Mouse (Mus musculus) heart, postnatal 25 days (tissue): ENCODE measurements around the gene Art4. TPM values are rescaled to one million over a fixed set of nuclear protein-coding genes. Genes with fewer than 3 reads are reported as not detected.

Experiments
- DNase-seq: peaks from one replicate; pipeline ENCODE4 v3.0.0; 2022; ENCODE audit warnings: low spot score
- intact Hi-C: fragments of 180-260 bp; cut with DNase I; formaldehyde crosslinking; loops from one replicate; pipeline ENCODE4 v1.15.1; 2025
- total RNA-seq, 2 experiments: library from RNA; stranded (reverse); gene quantifications; 2 replicates each; pipeline ENCODE4 v1.2.3; 2021

Art4 gene
- total RNA-seq, 2 experiments from 2014 or later, result 16.8 to 17.8 TPM

DNA sequence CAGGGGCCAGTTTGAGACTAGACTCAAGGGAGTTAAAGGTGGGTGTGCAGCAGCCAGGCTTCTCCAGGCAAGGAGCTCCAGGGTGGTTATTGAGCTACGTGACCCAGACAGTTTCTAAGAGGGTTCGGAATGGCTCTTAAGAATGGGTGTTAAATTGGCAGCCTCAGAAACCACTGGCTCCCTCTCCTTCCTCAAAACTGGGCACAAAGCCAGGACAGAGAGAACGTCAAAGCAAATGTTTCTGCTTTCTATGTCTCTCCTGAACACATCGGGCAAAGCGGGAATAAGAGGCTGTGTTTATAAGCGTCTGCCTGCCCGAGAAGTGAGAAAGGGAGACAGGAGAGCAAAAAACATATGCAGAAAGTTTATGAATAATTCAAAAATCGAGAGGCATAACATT lies 17.1 kb upstream of the Art4 start:
- DNase-seq, result no peak
- intact Hi-C loops, result no loop called here

DNA sequence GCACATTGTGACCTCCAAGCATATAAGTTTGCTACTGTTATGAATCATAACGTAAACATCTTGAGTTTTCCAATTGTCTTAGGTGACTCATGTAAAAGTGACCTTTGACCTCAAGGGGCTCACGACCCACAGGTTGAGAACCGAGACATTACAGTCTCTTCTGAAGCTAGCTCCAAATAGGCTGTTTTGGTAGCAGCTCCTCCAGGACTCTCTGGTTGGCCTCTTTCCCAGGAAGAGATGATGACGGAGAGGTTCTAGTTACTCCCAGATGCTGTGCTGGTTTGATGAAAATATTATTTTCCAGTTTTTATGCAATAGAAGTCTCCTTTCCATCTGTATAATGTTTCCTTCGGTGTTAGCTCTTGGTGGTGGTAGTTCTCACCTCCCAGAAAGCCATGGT lies 11.4 kb upstream of the Art4 start:
- no peak for DNase-seq
- intact Hi-C loops, result no loop called here

- intact Hi-C loops, result no loop called here
- DNase-seq, result no peak
Observed at GRCm38 (mm10) chr6:136866150-136866549, 8.6 kb upstream of the Art4 start.

GRCm38 (mm10) chr6:136865360-136865759 lies 7.8 kb upstream of the Art4 start:
- no peak for DNase-seq
- intact Hi-C loops, result no loop called here

GRCm38 (mm10) chr6:136861020-136861419 lies 3.5 kb upstream of the Art4 start:
- no peak for DNase-seq
- intact Hi-C loops, result loop anchor here (1.0 to 5.0 kb wide), 3 partner anchors 59 to 121 kb away; no protein-coding TSS in a partner anchor

DNA sequence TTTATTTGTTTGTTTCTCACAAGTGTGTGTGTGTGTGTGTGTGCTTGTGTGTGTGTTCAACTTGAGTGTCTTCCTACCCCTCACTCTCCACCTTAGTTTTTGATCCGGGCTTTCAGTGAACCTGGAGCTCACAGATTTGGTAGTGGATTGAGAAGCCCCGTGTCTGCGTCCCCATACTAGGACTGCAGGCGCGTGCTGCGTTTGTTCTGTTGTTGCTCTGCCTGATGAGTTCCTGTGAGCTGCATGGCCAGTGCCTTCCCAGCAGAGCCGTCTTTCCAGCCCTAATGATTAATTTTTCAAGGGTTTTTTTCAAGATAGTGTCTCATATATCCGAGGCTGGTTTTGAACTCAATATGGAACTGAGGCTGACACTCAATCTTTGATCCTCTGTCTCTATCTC lies 887 bp upstream of the Art4 start:
- DNase-seq, result no peak
- intact Hi-C loops, result no loop called here

DNA sequence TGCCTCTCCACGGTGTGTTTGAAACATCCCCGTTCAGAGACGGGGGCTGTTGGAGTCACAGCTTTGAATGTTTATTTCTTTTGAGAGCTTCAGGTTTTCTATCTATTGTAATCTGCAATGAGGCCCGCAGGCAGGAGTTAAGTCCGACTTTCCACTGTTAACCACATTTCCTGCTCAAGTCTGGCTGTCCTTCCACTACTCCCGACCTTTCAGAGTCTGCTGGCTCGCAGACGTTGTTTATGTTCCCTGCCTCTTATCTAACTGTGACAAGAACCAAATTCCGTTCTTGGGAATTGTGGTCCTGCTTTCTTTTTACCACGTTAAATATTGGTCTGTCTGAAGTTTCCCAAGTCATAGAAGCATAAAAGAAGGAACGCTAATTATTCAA lies 334 bp upstream of the Art4 start:
- peak; percentile 40 for DNase-seq
- intact Hi-C loops, result no loop called here

DNA sequence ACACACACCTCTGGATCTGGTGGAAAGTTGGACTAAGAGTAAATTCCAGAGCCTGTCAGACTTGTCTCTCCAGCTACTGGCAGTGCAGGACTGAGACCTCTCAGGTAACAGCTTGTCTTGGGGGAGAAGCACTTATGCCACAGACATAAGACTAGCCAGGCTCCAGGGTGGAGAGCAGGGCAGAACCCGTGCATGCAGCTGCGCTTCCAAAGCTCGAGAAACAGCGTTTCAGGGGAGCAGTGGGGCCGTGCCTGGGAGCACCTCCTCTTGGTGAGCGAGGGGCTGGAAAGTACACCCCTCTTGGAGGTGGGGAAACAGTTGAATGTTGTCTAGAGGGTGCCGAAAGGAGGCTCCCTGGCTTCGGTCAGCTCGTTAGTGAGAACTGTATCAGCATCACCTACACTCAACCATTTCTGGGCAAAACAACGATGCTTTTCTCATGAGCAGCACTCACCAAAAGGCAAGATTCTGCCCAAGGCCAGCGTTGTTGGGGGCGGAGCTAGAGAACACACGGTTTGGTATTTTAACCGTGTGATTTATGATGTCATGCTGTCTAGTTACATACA lies 1.4 kb downstream of the Art4 start:
- intact Hi-C loops, result no loop called here
- DNase-seq, result no peak

- no peak for DNase-seq
- intact Hi-C loops, result no loop called here
Observed at GRCm38 (mm10) chr6:136855183-136855582, 2.4 kb downstream of the Art4 start.

- no peak for DNase-seq
- intact Hi-C loops, result no loop called here
Observed at GRCm38 (mm10) chr6:136854361-136854781, 3.2 kb downstream of the Art4 start.

GRCm38 (mm10) chr6:136852762-136853161 lies 4.8 kb downstream of the Art4 start:
- intact Hi-C loops, result no loop called here
- no peak for DNase-seq

DNA sequence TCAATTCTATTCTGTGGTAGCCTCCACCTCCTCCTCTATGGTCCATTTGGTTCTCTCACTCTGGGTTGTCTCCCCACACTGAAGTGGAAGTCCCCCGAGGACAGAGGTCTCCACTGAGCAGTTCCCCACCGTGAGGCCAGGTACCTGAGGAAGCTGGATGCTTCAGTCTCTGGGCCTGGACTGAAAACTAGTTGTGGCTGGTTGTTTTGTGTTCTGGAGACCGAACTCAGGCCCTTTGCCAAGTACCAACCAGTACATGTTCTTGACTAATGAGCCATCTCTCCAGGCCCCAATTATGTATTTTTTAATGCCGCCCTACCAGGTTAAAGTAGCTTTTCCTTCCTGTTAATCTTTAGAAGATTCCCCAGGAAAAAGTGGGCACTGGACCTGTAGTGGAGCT lies 5.2 kb downstream of the Art4 start:
- DNase-seq, result no peak
- intact Hi-C loops, result no loop called here

DNA sequence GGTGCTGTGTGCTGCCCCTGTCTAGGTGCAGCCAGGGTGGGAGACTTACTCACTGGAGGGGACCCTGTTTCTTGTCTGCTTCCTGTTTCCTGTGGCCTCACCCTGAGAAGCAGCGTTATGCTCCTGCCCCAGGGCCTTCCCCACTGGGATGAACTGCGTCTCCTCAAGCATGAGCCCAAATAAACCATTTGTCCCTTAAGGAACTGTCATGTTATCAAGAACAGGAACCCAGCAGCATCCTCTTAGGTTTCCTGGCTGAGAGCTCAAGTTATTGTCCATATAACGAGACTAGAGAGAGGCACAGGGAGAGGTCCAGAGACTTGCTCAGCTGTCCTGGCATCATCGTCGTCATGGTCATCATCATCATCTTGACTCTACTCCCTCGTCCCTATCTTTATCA lies 7.3 kb downstream of the Art4 start:
- DNase-seq, result no peak
- intact Hi-C loops, result no loop called here

GRCm38 (mm10) chr6:136848971-136849370 lies 8.6 kb downstream of the Art4 start:
- no peak for DNase-seq
- intact Hi-C loops, result no loop called here

- intact Hi-C loops, result no loop called here
- no peak for DNase-seq
Observed at GRCm38 (mm10) chr6:136848399-136848798, 9.1 kb downstream of the Art4 start.

DNA sequence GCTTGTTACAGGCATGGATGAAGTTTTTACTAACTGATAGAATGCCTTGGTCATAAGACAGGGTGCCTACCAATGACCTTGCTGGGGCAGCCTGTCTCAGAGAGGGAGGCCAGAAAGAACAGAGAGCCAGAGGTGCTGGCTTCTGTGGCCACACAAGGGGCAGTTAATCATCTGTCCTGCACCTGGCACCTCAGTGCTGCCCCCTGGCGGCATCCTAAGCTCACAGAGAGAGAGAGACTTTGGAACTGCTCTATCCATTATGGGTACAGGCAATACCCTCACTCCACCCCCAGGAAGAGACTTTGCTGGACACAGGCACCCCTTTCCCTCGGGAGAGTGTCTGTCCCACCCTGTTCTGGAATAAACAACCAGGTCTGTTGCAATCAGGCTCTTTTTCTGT lies 9.7 kb downstream of the Art4 start:
- DNase-seq, result peak; percentile 20
- intact Hi-C loops, result no loop called here

GRCm38 (mm10) chr6:136847267-136847666 lies 10.3 kb downstream of the Art4 start:
- no peak for DNase-seq
- intact Hi-C loops, result no loop called here

- no peak for DNase-seq
Observed at GRCm38 (mm10) chr6:136845706-136846480, 11.6 kb downstream of the Art4 start.

DNA sequence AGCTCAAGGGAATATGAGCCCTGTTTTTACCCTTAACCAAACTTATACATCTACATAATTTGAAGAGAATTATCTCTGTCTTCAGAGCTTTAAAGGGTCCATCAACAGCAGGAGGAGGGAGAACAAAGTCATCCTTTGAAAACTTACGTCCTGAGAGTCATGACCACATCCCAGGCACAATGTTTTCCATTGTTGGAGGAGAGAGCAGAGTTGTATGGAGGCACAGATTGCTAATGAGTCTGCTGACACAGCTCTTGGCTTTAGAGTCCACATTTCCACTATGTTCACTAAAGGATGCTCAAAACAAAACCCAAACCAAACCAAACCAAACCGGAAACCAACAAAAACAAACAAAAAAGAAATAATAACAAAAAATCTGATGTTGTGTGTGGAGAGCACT lies 12.6 kb downstream of the Art4 start:
- intact Hi-C loops, result no loop called here
- DNase-seq, result no peak

More at GRCm38 (mm10) chr6:136845706-136846480, 11.6 kb downstream of the Art4 start:
- intact Hi-C loops, result no loop called here

DNA sequence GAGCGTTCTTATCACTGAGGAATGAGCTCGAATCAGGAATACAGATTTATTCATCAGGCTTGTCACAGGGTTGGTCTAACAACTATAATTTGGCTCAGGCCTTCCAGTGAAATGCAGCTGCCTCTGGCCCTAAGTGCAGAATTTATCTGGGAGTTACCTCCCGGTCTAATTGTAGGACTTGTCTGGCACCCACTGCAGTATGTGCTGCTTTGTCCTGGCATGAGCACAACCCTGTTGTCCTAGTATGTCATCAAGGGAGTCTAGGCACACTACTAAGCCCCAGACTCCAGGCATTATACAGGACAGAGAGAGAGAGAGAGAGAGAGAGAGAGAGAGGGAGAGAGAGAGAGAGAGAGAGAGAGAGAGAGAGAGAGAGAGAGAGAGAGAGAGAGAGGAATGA lies 20.2 kb downstream of the Art4 start:
- intact Hi-C loops, result no loop called here
- DNase-seq, result no peak

DNA sequence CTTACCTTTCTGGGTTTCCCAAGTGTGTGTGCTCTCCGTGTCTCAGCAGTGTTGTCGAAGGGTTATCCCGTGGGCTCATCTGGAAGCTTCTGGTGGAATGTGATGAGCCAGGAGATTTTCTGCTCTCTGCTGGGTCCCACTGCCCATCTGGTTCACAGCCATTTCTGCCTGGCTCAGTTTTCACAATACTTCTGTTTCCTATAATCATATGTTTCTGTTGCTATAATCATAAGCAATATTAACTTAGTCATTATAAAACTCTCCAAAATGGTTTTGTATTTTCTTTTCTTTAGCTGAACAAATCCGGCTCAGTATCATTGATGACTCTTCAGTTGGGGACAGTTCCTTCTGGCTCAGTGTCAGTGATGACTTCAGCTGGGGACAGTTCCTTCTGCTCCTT lies 22.2 kb downstream of the Art4 start, which contains the start of gene Smco3:
Smco3 (minus strand) TSS at position 101 of the 400 bp plus-strand sequence.
- intact Hi-C loops, result no loop called here
- no peak for DNase-seq

DNA sequence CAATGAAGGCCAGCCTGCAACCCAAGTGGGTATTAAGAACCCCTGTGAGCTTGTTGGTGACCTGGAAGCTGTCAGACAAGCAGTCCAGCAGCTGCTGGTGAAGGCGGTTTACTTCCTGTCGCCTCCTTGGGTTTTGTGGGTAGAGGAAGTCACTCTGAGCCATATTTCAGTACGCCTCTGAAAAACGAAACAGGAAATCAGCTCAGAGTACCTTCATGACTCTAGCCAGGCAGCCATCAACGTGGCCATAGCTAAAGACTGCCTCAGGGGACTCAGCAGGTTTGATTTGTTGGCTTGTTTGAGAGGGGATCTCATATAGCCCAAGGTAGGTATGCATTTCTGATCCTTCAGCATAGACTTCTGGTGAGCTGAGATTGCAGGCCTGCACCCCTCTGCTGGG lies 25.8 kb downstream of the Art4 start:
- DNase-seq, result no peak
- intact Hi-C loops, result no loop called here
